Mouse (Mus musculus): ENCODE data around the gene Plekhg2.
A peak's percentile ranks its signal among the peaks of the same experiment; 100 is the strongest.

Plekhg2 gene

DNA sequence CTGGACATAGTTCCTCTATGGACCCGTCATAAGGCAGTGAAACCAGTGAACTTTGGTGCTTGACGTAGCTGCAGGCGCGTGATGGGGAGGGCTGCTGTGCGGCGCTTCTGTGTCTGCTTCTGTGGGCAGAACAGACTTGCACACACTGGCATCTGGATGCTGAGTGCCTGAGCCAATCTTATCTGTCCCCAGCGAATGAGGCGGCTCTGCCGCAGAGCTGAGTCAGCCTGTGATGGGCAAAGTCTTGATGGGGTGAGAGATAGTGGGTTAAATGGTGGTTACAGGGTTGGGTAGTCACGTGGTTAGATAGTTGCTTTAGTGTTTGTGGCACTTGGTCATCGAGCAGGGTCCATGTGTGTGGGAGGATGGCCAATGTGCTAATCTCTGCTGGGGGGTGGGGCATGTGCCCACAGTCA is 10.6 kb upstream of the Plekhg2 start:
- peak; percentile 82 for DNase-seq (ENCODE audit: low spot score)

DNA sequence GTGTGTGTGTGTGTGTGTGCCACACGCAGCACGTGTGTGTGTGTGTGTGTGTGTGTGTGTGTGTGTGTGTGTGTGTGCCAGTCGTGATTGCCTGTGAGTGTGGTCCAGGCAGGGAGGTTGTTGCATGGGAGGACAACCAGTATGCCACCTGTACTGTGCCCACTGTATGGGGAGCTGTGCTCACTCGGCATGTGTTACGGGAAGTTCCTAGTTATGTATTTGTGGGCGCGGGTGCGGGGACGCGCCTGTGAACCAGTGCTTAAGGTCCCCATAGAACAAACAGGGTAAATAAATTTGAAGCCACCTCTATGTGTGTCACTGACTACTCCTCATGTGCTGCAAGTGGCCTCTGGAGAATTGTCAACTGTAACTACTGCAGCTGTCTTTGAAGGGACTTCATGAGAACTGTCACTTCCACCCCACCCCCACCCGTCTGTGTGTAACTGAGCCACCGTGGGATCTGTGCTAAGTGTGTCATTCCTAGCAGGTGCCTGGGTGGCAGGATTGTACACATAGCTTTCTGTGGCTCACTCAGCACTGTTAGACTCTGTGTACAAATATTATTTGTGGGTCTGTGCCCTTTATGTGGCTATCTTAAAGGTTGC is 10.1 kb upstream of the Plekhg2 start:
- peak; percentile 36 for DNase-seq (ENCODE audit: low spot score)

DNA sequence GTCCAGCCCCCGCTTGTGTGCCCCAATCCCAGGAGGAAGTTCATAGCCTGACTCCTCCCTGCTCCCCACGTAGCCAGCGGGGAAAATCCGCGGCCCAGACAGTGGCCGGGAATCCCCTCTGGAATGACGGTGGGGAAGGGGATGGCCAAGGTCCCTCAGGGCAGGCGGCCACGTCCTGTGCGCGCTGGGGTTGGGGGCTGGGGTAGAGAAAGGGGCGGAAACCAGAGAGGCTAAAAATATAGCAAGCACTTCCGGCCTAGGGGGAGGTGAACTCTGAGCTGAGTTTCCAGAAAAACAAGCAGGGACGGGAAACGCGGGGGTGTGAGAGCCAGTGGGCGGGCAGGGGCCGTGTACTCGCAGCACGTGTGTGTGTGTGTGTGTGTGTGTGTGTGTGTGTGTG is 9.5 kb upstream of the Plekhg2 start:
- DNase-seq (ENCODE audit: low spot score) = peak; percentile 93

DNA sequence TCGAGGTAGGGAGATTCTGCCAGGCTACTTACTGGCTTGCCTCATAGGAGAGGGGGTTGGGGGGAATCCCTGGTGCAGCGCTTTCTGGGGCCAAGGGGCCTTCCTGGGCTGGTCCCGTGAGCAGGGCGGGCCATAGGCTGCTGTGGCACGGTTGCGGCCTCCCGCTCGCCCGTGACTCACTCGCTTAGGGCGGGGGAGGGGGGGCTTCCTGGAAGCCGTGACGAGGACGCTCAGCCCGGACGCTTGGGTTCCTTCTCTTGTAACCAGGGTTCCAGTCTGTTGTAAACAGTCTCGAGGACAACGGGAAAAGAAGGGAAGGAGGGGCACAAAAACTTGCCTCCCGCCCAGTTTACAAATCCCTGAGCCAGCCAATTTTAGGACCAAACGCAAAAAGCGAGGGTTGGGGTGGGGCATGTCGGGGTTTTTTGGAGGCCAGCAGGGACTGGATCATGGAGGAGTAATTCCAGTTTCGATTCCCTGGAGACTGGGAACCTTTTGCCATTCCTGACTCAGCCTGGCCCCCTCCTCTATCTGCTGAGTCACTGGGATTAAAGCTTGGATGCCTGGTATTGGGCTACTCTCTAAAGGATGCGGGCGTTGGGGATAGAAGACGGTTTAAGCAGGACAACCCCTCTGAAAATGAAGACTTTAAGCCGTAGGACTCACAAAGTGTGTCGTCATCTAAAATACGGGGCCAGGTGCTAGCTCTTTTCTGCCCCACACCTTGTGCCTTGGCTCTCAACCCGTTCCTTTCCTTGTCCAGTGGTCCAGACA is 8.8 kb upstream of the Plekhg2 start:
- peak; percentile 84 for DNase-seq (ENCODE audit: low spot score)

DNA sequence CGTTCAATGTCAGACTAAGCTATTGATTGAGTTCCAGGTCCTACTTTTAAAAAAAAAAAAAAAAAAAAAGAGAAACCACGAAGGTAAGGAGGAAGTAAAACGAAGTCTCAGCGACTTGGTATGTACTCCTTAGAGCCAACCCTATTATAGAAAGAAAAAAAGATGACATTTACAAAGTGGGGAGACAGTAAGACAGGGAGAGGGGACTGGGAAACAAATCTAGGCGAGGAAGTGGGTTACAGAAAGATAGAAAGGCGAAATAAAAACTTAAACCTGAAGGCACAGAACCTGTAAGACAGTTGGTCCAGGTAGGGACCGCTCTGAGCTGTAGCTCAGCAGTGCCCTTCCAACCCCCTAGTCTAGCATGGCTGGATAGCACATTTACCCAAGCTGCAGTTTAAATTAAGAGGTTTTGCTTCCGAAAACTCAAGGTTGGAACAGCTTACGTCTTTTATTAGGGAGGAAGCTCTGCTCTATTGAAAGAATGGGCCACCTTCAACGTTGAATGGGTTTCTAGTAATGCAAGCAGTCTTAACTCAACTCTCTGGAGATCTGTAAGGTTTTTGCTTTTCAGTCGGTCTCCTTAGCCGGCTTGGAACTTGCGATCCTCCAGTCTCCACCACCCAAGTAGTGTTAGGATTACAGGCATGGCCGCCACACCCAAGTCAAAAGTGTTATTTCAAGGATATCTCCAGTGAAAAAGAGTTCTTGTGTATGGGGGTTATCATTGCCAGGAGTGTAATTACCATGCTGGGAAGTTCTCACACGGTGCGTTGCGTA is 8.0 kb upstream of the Plekhg2 start, which contains the start of gene Zfp36:
TSS of gene Zfp36 (minus strand) at position 17 of the 780 bp plus-strand sequence.
- no peak for DNase-seq (ENCODE audit: low spot score)

DNA sequence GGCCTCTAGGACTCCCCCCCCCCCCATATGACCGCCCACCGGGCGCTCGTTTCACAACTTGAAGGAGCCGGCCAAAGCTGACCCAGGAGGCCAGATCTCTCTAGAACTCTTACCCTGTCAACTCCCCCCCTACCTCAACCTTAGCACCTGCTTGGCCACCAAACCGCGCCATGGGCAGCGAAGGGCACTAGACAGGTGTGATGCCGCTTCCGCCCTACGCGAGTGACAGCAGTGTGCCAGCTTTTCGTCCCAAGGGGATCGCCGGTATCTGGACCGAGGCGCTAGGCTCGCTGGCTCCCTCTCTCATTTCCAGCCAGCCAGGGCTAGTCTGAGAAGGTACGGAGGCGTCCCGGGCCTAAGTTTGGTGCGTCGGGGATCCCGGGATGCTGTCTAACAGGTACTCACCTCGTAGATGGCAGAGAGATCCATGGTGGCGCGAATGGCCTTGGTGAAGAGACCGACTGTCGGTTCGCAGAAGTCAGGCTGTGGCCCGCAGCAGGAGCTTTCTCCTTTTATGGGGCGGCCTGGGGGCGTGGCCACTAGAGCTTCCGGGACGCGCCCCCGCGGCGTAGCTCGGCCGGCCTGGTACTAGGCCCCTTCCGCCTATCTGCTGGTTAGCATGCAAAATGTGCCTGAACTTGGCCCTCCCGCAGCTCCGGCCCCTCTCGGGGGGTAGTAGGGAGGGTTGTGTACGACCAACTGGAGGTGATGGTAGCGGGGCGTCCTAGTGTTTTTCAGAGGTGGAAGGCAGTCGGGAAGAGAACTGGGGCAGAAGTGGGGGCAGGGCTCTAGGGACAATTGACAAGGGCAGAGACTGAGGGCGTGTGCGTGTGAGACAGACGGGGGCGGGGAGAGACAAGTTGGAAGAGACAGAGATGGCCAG is 6.6 kb upstream of the Plekhg2 start:
- peak; percentile 95 for DNase-seq (ENCODE audit: low spot score)

DNA sequence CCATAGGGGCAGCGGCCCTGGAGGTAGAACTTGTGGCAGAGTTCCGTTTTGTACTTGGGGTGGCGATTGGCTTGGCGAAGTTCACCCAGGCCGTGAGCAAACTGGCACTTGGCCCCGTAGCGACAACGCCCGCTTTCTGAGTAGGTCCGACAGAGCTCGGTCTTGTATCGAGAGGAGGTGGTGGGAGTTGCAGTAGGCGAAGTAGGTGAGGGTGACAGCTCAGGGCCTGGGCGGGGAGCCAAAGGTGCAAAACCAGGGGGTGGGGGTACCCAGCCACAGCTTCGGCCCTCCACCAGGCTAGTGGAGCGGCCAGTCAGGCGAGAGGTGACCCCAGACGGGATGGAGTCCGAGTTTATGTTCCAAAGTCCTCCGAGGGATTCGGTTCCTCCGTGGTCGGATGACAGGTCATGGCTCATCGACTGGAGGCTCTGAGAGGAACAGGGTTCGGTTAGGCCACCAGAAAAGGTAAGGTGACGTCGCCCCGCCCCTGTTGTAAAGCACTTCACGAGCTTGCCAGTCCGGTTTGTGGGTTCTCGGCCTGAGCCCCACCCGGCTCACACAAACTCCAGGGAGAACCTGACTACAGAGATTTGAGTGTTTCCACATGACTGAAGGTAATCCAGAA is 5.8 kb upstream of the Plekhg2 start:
- DNase-seq (ENCODE audit: low spot score) = no peak

DNA sequence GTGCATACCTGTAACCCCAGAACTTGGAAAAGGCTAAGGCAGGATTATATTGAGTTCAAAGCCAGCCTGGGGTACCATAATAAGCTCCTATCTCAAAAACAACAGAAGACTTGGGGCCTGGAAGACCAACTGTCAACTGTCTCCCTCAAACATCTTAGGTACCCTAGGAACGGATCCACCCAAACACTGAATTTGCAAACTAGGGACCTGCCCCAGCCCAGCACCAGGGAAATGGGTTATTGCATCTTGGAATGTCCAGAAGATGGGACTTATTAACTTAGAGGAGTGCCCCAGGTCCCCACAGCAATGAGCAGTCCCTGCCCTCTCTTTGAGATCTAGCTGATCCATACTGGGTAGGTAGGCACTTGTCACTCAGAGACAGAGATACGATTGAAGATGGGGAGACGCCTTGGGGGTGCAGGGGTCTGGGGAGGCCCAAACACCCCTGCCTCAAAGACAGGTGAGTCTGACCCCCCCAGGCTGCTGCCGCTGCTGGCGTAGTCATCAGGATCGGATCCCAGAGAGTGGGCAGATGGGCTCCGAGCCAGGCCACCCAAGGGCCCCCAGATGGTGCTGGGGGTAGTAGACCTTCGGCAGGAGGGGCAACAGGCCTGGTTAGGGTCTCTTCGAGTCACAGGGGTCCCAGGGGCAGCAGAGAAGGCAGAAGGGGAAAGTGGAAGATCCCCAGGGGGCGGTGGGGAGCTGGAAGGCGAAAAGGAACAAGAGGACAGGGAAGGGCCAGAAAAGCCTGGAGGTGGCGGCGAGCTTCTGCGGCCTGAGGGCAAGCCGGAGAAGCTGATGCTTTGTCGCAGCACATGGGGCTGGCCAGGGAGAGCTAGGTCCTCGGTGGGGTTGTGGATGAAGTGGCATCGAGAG is 5.0 kb upstream of the Plekhg2 start:
- no peak for DNase-seq (ENCODE audit: low spot score)

DNA sequence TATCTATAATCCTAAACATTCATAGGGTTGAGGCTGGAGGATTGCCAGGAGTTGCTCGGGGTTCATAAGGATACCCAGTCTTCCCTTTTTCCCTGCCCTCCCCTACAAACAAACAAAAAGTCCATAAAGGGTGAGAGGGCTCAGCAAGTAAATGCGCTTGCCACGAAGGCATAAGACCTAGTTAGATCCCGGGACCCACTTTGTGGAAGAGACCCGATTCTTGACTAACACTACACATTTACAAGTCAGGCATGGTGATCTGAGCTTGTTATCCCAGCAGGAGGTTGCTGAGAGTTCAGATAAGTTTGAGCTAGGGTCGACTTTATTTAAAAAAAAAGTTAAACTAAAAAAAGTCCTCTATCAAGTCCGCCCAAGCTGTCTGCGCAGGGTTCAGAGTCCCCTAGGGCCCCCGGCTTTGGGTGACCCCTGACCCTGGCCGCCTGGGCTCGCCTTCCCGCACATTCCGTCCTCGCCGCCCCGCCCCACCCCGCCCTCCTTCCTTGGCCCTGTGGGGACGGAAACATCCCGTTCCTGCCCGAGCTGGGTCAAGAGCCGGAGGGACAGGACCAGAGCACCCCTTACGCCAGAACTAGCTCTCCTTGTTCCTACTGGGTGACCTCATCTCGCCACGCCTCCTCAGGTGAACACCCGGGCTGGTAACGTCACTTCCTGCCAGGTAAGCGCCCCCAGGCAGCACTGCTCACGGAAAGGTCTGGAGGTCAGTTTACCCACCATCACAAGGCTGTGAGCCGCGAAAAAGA is 3.8 kb upstream of the Plekhg2 start:
- peak; percentile 96 for DNase-seq (ENCODE audit: low spot score)

DNA sequence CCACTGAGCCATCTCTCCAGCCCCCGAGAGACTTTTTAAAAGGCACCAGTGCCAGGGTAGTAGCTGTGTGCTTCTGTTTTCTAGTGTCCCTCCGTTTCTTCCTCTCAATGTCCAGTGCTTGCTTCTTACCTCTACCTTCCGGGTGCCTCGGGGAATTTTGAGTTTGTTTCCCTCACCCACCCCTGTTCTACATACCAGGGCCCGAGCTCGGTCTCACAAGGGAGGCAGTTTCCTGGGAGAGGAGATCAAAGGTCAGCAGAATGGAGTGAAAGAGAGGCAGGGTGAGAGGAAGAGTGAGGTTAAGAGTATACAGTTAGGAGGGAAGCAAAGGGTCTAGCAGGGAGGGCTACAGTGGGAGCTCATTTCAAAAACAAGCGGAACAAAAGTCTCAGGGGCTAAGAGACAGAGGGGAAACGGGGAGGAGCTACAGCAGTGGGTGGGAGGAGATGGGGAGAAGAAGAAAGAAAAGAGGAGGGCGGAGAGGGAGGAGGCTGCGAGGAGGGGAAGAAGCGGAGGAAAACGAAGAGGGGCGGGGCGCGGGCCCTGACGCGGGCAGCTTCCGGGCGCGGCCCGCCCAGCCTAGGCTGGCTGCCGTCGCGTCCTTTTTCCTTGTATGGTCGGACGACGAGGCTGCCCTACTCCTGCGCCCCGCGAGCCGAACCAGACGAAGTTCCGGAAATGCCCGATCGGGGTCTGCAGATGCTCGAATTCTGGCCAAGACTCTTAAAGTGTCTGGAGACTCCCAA is 3.0 kb upstream of the Plekhg2 start:
- peak; percentile 95 for DNase-seq (ENCODE audit: low spot score)

DNA sequence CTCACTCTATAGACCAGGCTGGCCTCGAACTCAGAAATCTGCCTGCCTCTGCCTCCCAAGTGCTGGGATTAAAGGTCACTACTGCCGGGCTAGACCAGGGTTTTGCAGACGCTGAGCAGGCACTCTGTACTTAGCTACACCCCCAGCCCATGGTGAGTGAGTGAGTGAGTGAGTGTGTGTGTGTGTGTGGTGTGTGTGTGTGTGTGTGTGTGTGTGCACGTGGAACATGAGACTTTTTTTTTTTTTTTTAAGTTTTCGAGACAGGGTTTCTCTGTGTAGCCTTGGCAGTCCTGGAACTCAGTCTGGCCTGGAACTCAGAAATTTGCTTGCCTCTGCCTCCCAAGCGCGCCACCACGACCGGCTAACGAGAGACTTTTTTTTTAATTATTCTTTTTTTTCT is 2.2 kb upstream of the Plekhg2 start:
- DNase-seq (ENCODE audit: low spot score) = peak; percentile 70

DNA sequence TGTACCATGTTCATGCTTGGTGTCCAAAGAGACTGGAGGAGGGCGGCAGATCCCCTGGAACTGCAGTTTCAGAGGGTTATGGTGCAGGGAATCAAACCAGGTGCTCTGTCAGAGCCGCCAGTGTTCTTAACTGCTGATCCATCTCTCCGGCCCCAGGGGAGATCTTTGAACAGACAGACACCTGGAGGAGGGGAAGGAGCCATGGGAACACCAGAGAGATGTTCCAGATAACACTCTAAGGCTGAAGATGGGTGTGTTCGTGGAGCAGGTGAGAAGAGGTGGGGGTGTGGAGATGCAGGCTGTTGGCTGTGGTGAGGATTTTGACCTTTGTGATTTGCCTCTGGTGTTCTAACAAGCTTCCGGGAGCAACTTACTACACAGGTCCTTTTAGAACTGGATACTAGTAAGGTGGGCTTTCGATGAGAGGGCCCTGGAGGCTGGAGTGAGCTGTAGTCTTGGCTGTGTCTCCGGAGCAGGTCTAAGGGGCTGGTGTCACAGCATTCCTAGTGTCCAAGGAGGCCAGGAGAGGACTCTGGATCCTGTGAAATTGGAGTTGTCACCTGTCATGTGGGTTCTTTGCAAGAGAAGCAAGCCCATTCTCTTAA is 1.6 kb upstream of the Plekhg2 start:
- peak; percentile 80 for DNase-seq (ENCODE audit: low spot score)

DNA sequence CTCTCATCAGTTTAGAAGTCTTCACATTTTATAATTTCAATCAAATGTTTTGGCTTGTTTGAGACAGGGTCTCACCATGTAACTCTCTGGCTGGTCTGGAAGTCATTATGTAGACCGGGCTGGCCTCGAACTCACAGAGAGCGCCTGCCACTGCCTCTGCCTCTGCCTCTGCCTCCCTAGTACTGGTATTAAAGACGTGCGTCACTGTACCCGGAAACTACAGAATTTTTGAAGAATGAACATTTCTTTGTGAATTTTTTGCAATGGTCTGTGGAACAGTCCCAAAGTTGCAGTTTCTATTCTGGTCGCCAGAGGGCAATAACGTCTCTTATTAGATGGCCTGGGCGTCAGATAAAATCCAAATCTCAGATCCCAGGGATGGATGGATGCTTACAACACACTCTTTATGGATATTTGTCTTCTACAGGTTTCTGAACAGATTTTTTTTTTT is 757 bp upstream of the Plekhg2 start:
- DNase-seq (ENCODE audit: low spot score) = no peak

DNA sequence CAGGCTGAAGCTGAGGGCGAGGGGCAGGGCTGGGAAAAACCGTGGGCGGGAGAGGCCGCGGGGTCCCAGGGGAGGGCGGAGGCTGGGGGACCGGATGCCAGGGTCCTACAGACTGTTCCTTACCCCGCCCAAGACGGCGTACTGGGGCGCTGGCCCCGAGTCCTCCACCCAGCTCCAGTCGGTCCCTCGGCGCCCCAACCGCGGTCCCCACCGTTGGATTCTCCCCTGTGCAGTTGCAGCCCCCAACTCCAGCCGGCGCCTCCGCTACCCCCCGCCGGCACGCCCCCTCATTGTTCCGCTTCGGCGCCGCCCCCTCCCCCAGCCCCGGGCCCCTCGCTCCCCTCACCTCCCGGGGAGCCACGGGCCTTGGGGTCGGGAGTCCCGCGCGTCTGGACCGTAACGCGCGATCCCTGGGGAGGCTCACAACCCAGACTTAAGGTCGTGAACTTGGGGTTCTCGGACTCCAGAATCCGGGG is 847 bp downstream of the Plekhg2 start:
- DNase-seq (ENCODE audit: low spot score) = peak; percentile 74

DNA sequence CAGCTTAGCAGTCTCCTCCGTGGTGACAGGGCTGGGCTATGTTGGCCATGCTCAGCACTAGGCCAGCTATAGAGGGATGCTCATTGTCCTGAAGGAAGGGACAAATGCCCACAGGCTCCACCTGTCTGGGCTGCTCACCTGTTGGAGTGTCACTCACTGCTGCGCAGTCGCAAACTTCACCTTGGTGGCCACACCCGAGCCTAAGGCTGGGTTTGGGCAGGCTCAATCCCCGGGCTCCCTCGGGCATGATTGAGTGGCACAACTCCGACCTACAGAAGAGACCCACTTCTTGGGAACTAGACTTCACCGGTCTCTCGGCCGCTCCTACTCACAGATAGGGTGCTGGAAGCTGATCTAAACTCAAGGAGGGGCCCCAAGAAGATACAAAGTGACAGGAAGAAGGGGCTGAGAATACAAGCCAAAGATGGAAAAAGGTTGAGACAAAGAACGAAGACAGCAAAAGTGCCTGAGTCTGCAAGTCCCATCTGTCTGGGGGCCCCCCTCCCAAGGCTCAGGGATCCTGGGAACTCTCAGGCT is 1.4 kb downstream of the Plekhg2 start:
- no peak for DNase-seq (ENCODE audit: low spot score)

DNA sequence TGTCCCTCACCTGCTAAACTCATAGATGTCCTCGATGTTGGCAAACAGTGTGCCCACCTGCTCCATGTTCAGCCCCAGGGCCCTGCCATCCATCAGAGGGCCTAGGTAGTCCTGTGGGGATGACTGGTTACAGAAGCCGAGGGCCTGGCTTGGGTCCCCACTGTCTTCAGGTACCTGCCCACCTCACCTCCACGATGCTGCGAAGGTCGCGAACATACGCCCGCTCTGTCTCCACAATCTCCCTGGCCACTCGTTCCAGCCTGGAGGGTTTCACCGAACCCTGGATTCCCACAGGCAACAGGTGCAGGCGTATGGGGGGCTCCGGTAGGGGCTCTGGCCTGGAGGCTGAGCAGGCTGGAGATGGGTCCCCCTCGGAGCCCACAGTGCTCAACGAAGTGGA is 2.3 kb downstream of the Plekhg2 start:
- DNase-seq (ENCODE audit: low spot score) = no peak

DNA sequence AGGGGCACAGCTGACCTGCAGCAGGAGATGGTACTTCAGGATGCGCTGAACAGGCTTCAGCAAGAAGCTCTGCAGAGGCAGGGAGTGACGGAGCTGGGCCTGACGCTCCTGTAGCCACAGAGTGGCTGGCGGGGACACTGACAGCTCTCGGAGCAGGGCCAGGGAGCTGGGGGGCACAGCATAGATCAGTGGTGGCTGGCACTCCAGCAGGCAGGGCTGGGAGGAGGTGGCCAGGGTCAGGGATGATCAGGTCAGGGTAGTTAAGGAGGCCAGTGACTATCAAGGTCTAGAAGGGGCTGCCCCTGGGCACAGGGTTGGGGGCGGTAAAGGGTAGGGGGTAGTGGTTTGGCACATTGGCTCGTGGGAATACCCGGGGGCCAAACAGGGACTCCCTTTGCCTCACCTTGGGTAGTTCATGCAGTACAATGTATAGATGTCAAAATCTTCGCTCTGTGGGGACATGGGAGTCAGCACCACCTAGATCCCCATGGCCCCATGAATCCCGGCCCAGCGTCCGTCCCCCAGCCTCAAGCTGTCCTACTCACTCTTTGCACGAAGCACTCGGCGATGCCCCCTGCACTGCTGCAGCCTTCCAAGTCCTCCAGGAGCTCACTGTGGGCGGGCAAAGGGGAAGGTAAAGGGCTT is 4.0 kb downstream of the Plekhg2 start:
- no peak for DNase-seq (ENCODE audit: low spot score)
